23 mouse cellular contexts compared by ENCODE assay signal in the genomic region with DNA sequence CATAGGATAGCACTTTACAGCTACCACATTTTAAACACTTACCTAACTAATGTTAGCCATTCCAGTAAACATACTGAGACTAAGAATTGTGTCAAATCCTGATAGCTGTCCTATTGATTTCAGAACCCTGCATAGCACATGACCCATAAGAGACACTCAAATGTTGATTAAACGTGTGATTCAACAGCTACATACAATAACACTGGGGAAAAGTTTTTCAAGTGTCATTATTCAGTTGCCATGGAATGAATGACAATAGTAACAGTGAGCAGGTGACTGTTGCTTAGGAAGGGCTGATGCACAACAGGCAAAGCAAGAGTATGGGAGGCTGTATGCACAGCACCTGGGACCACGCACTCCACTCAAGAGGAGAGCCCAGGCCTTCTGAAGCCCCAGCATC. TPM values are rescaled to one million over a fixed set of nuclear protein-coding genes. Genes with fewer than 3 reads are reported as not detected.
"Had no signal": no experiment of that assay in that cellular context is flagged by ENCODE, and none has a peak within 500 bp of the region (broad histone marks: within the 10 kb centered on the region; RNA-seq: fewer than 3 reads in every experiment).

A gene (plus strand): TSS at position 301 of the 400 bp plus-strand sequence.

- H3K4me1 ChIP-seq: neural tube, embryonic 13.5 days; neural tube, embryonic 15.5 days; stomach, embryonic 15.5 days had no signal

- H3K27ac ChIP-seq: neural tube, embryonic 13.5 days; neural tube, embryonic 15.5 days; stomach, embryonic 15.5 days; stomach, postnatal 0 days had no signal

- H3K27me3 ChIP-seq: neural tube, embryonic 13.5 days; neural tube, embryonic 15.5 days; stomach, embryonic 15.5 days had no signal

- DNase-seq: retina, postnatal 1 day; right cerebral cortex, adult 18-20 months; right cerebral cortex, postnatal 14 days; right cerebral cortex, postnatal 25 days; right cerebral cortex, postnatal 4 days; spleen, adult 18-20 months; thymus, adult 18-20 months; thymus, adult 2 months; thymus, postnatal 14 days; thymus, postnatal 25 days; thymus, postnatal 36 days; thymus, postnatal 4 days had no signal

- H3K4me2 ChIP-seq: neural tube, embryonic 13.5 days; neural tube, embryonic 15.5 days; stomach, embryonic 15.5 days had no signal

- H3K36me3 ChIP-seq: neural tube, embryonic 13.5 days; neural tube, embryonic 15.5 days; stomach, embryonic 15.5 days had no signal

- H3K9ac ChIP-seq: neural tube, embryonic 13.5 days; neural tube, embryonic 15.5 days; stomach, embryonic 15.5 days had no signal

- H3K4me3 ChIP-seq: neural tube, embryonic 13.5 days; neural tube, embryonic 15.5 days; stomach, embryonic 15.5 days had no signal

- H3K9me3 ChIP-seq: neural tube, embryonic 13.5 days; neural tube, embryonic 15.5 days; stomach, embryonic 15.5 days had no signal

RNA-seq across cellular contexts. Expression of the gene that starts here (rescaled TPM):
- polyA plus RNA-seq: neural tube, embryonic 13.5 days; neural tube, embryonic 14.5 days; neural tube, embryonic 15.5 days; small intestine, adult 2 months; spleen, adult 2 months; stomach, embryonic 14.5 days; stomach, embryonic 15.5 days; stomach, embryonic 16.5 days; stomach, postnatal 0 days; testis, adult 2 months; thymus, adult 2 months; urinary bladder, adult 2 months had no signal
